Mouse (Mus musculus) forelimb bud, embryonic 11.5 days (tissue): ENCODE data around the gene Nkiras2.
"Not testable (repeated sequence)": the region's sequence is repeated elsewhere in the genome, so short reads cannot be mapped to it uniquely, and the experiment has no call there.

Experiments used
- DNase-seq: peaks from one replicate; pipeline ENCODE4 v3.0.0-alpha.2; 2012; ENCODE audit warnings: low read depth, low spot score

The Nkiras2 gene

DNA sequence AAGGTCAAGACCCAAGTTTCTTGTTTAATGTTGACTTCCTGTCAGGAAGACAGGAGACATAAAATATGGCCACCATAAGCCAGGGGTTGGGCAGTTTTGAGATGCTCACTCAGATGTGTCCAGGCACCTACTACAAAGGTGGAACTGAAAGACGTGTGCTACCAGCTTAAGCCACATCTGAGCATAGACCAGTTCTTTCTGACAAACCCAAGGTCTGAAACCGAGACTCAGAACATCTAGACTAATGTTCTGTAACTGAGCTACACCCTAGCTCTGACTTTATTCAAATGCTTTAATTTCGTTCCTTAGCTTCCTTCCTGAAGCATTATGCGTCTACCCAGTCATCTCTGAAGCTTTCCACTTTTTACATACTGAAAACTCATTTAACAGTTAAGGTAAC lies 21.0 kb upstream of the Nkiras2 start:
- DNase-seq: no peak

DNA sequence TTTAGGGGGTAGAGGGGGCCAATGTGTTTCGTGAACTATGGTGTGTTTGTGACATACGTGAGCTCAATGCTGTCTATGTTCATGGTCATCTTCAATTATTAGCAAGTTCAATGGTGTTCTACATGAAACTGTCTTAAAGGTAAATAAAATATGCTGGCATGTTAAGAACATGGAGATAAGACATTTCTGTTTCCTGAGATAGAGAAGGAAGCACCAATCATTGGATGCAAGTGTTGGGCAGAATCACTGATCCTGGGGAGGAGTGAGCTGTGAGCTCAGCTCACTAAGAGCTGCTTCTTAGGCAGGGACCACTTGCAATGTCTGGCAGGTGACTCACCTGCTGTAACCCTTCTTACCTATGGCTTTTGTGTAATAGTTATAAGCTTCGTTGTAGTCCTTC lies 17.7 kb upstream of the Nkiras2 start:
- DNase-seq: no peak

GRCm38 (mm10) chr11:100603155-100603554 lies 15.9 kb upstream of the Nkiras2 start:
- DNase-seq: no peak

DNA sequence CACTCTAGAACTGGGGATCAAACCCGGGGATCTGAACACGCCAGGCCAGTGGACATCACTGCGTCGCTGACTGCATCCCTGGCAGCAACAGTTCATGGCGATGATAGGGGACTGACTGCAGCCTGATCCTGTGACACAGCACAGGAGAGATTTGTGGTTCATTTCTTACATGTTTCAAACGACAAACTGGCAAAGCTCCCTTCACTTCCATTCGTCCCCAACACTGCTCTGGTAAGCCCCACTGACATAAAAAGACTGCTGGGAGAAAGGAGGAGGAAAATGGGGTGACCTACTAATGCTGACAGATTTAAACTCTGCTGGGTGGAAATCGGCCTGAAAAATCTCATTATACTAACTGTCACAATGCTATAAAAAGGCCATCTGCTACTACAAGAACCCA lies 15.2 kb upstream of the Nkiras2 start:
- DNase-seq: no peak

- no peak for DNase-seq
These were observed 14.6 kb upstream of the Nkiras2 start for GRCm38 (mm10) chr11:100604321-100605005.

GRCm38 (mm10) chr11:100605451-100605850 lies 13.6 kb upstream of the Nkiras2 start:
- DNase-seq: no peak

- DNase-seq: no peak
These were observed 11.9 kb upstream of the Nkiras2 start for GRCm38 (mm10) chr11:100607121-100607520.

DNA sequence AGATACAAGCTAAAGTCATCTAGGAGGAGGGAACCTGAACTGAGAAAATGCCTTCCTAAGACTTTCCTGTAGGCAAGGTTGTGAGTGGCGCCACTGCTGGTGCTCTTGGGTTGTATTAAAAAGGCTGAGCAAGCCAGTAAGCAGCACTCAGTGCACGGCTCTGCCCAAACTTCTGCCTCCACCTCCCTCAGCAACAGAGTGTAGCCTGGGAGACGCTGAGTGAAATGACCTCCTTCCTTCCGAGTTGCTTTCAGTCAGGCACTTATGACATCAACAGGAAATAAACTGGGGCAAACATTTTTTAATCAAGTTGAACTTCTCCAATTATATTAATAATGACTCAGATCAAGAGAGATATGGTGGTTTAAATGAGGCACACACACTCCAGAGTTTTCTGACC lies 10.2 kb upstream of the Nkiras2 start:
- DNase-seq: no peak

GRCm38 (mm10) chr11:100609355-100609996 lies 9.6 kb upstream of the Nkiras2 start:
- no peak for DNase-seq

GRCm38 (mm10) chr11:100609997-100610680 lies 8.9 kb upstream of the Nkiras2 start:
- no peak for DNase-seq

DNA sequence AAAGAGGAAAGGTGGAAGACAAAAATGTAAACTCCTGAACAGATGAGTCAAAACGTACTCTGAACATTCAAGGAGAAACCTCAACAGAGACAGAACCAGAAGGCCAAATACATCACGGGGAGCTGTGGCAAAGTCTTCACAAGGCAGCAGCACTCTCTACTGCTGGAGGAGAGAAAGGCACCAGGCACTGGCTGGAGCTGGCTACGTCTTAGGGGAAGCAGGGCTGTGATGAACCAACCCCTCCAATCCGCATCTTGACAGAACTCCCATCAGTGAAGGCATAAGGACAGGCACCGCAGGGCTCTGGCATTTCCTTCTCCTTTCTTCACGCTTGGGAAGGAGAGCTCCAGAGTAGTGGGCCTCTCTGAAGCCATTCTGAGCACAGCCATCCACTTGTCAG lies 7.4 kb upstream of the Nkiras2 start:
- no peak for DNase-seq

- DNase-seq: peak; percentile 18
These were observed 5.8 kb upstream of the Nkiras2 start for GRCm38 (mm10) chr11:100613241-100613640.

GRCm38 (mm10) chr11:100616332-100616731 lies 2.7 kb upstream of the Nkiras2 start:
- DNase-seq: no peak

DNA sequence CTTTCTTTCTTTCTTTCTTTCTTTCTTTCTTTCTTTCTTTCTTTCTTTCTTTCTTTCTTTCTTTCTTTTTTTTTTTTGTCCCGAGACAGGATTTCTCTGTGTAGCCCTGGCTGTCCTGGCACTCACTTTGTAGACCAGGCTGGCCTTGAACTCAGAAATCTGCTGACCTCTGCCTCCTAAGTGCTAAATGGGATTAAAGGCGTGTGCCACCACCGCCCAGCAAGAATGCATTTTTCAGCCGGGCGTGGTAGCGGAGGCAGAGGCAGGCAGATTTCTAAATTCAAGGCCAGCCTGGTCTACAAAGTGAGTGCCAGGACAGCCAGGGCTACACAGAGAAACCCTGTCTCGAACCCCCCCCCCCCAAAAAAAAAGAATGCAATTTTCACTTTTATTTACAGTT lies 2.2 kb upstream of the Nkiras2 start:
- not testable (repeated sequence) for DNase-seq

- no peak for DNase-seq
These were observed 1.6 kb upstream of the Nkiras2 start for GRCm38 (mm10) chr11:100617480-100617879.

DNA sequence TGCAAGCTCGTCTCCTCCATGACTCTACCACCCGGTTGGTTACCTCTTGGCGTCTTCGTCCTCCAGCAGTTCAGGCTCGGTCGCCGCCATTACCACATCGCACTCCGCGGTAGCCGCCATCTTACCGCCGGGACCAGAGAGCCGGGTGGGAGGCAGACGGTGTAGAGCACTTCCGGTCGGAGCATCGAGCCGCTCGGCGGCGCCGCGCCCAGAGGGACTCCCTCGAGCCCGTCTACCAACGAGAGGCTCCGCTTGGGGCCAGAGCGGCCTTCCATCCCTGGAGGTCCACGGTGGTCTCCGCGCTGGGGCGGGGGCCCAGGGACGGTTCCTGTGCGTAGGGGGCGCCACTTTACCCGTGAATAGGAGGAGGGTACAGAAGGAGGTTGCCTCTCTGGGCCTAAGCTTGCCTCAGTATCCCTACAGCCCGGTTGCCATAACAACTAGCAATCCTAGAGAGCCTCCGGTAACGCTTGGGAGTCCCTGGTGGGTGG lies 486 bp downstream of the Nkiras2 start:
- peak; percentile 98 for DNase-seq

DNA sequence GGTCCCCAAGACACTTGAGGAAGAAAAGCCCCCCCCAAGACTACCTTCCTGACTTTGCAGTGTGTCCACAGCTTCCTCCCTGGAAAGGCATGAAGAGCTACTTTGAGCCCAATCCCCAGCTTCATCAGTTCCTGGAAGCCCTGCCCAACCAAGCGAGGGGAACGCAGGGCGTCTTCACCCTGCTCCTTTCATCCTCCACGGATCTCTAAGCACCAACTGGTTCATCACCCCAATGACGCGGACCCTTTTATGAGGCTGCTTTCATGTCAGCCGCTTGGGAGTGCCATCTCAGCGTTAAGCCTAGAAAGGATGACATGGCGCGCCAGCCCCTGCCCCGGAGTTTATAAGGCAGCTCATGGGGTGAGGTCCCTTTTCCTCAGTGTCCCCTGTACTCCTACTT lies 938 bp downstream of the Nkiras2 start, which contains the start of gene Dnajc7:
Dnajc7 (minus strand) TSS at position 187 of the 400 bp plus-strand sequence.
- no peak for DNase-seq

GRCm38 (mm10) chr11:100622714-100623113 lies 3.7 kb downstream of the Nkiras2 start:
- DNase-seq: peak; percentile 91

- no peak for DNase-seq
These were observed 4.8 kb downstream of the Nkiras2 start for GRCm38 (mm10) chr11:100623867-100624266.

DNA sequence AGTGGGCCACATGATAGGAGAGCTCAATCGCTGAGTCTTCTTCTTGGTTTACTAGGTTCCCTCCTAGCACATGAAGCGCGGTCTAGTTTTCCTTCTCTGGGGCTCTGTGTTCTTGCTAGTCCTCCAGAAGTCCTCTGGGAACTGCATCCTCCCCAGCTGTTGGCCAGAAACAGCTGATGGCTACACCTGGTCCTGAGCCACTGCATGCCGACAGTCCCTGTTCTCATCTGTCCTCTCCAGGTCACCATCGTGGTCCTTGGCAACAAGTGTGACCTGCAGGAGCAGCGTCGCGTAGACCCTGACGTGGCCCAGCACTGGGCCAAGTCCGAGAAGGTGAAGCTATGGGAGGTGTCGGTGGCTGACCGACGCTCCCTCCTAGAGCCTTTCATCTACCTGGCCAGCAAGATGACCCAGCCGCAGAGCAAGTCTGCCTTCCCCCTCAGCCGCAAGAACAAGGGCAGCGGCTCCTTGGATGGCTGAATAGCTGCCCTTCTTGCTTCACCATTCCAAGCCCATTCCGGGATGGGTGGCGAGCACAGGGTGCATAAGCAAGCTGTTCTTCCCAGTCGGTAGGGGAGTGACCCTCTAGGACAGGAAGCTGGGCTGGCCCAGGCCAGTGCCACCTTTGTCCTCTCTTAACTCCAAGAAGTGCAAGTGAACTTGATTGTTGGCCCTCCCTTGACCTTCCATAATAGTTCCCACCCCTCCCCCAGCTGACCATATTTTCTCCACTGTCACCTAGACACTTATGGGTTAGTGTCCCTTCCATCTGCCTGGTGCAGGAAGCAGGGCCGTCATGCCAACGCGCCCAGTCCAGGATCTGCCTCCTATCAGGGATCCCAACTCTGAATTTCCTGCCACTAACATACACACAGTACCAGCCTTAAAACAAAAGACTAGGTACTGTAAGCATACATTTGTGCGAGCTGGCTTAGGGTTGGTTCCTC lies 7.0 kb downstream of the Nkiras2 start:
- DNase-seq: no peak

- DNase-seq: peak; percentile 46
These were observed 7.7 kb downstream of the Nkiras2 start for GRCm38 (mm10) chr11:100626701-100627195.
